Mouse (Mus musculus): Measurements from ENCODE around the gene Gpc5. TPM values are rescaled to one million over a fixed set of nuclear protein-coding genes. Genes with fewer than 3 reads are reported as not detected.
"Not testable (repeated sequence)": the region's sequence is repeated elsewhere in the genome, so short reads cannot be mapped to it uniquely, and the experiment has no call there.

Gpc5 gene
- polyA plus RNA-seq, 1 experiment from 2014 or later = 0.06 TPM

DNA sequence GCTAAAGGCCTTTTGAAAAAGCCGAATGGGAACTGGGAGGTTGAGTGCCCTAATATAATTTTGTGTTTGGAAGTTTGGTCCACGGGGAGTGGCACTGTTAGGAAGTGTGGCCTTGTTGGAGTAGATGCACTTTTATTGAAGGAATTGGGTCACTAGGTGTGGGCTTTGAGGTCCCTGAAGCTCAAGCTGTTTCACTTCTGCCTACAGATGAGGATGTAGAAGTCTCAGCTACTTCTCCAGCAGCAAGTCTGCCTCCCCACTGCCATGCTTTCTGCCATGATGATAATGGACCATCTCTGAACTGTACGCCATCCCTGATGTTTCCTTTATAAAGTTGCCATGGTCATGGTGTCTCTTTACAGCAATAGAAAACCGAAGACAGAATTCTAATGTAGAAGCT, 34.5 kb upstream of the Gpc5 start:
- Histone ChIP-seq H3K27me3 (no peaks in the 10 kb centered on the region), H3K4me2 (no peak overlapping the region), H3K4me3 (no peak overlapping the region), H3K9me3 (replicated peaks) (no peaks in the 10 kb centered on the region), H3K4me1 (replicated peaks) (no peaks in the 10 kb centered on the region), H3K9ac (no peak overlapping the region), H3K27ac (no peak overlapping the region), H3K36me3 (no peaks in the 10 kb centered on the region)
- ATAC-seq (replicated peaks; ENCODE audit: insufficient number of reproducible peaks, insufficient read depth, low FRiP score, low read depth) = no peak
- WGBS = 83% methylated on average over 4 of the region's 4 CpGs

DNA sequence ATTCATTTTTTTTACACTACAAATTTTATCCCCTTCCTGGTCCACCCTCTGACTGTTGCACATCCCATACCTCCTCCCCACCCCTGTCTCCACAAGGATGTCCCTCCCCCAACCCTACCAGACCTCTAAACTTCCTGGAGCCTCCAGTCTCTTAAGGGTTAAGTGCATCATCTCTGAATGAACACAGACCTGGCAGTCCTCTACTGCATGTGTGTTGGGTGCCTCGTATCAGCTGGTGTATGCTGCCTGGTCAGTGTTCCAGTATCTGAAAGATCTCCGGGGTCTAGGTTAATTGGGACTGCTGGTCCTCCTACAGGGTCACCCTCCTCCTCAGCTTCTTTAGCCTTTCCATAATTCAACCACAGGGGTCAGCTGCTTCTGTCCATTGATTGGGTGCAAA, 25.9 kb upstream of the Gpc5 start:
- not testable (repeated sequence) for H3K36me3 ChIP-seq; H3K9me3 ChIP-seq (replicated peaks)
- 52% methylated on average over 2 of the region's 2 CpGs for WGBS

DNA sequence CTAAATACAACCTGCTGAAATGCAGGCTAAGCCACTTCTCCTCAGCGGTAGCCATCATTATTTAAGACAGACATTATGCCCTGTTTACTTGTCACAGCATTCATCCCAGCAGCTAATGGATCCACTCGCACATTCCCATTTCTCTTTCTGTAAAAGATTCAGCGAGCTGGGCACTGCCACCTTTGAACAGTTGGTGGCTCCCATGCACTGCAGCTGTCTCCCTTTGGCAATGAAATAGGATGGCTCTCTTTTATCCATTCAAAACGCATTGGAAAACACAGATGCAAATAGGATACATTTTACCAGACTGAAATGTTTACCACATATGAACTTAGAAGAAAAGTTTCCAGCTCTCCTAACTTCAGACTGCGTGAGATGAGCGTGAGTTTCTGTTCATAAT, 21.5 kb upstream of the Gpc5 start:
- no peak for ATAC-seq (replicated peaks; ENCODE audit: insufficient number of reproducible peaks, insufficient read depth, low FRiP score, low read depth)
- 39% methylated on average over 6 of the region's 6 CpGs for WGBS

More for the DNA sequence above, 25.9 kb upstream of the Gpc5 start:
- not testable (repeated sequence) for H3K27ac ChIP-seq; H3K9ac ChIP-seq; H3K4me1 ChIP-seq (replicated peaks); H3K4me3 ChIP-seq; ATAC-seq (replicated peaks; ENCODE audit: insufficient number of reproducible peaks, insufficient read depth, low FRiP score, low read depth); H3K4me2 ChIP-seq; H3K27me3 ChIP-seq

DNA sequence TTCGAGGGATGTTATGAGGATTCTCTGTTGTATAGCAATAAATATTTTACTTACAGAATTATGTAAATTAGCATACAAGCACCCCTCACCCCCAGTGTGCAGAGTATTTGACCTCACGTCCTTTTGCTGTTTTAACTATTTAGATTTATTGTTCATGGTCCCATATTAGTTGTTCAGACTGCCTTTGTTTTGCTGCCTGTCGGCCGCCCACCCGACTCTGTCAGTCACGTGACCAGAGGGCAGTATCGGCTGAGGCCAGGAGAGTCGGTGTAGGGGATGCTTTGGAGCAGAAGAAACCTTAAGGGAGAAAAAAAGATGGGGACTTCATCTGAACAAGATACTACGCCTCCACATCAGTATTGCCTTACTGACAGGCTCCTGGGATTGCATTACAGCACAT, 14.7 kb upstream of the Gpc5 start:
- H3K36me3 ChIP-seq = no peaks in the 10 kb centered on the region
- WGBS = 49% methylated on average over 9 of the region's 9 CpGs
- H3K4me1 ChIP-seq (replicated peaks) = no peaks in the 10 kb centered on the region
- no peak overlapping the region for H3K4me3 ChIP-seq
- no peak for ATAC-seq (replicated peaks; ENCODE audit: insufficient number of reproducible peaks, insufficient read depth, low FRiP score, low read depth)
- H3K27ac ChIP-seq = no peak overlapping the region
- H3K4me2 ChIP-seq = no peak overlapping the region
- H3K9ac ChIP-seq = no peak overlapping the region
- no peaks in the 10 kb centered on the region for H3K27me3 ChIP-seq
- H3K9me3 ChIP-seq (replicated peaks) = no peaks in the 10 kb centered on the region

More for the DNA sequence above, 21.5 kb upstream of the Gpc5 start:
- Histone ChIP-seq H3K4me2 (no peak overlapping the region), H3K27me3 (no peaks in the 10 kb centered on the region), H3K36me3 (no peaks in the 10 kb centered on the region), H3K4me3 (no peak overlapping the region), H3K9ac (no peak overlapping the region), H3K4me1 (replicated peaks) (no peaks in the 10 kb centered on the region), H3K9me3 (replicated peaks) (no peaks in the 10 kb centered on the region), H3K27ac (no peak overlapping the region)

DNA sequence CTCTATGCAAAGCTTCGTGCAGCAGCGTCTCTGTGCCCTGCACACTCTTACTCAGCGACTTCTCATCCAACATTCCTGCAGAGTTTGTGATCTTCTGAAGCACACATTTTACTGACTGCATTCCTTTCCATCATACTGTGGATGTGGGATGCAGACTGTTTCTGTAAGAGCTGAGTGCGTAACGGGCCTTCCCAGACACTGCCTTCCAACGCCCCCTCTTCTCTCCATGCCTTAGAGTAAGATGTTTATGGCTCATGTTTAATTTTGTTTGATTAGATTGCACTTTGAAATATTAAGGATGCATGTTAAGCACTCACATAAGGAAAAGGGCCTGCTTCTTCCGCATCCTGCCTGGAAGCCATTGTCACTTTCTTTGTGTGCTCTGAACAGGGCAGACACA, 14.0 kb upstream of the Gpc5 start:
- ATAC-seq (replicated peaks; ENCODE audit: insufficient number of reproducible peaks, insufficient read depth, low FRiP score, low read depth) = no peak
- Histone ChIP-seq H3K4me2 (no peak overlapping the region), H3K27ac (no peak overlapping the region), H3K36me3 (no peaks in the 10 kb centered on the region), H3K9ac (no peak overlapping the region), H3K4me1 (replicated peaks) (no peaks in the 10 kb centered on the region), H3K27me3 (no peaks in the 10 kb centered on the region), H3K9me3 (replicated peaks) (no peaks in the 10 kb centered on the region), H3K4me3 (no peak overlapping the region)
- WGBS = 72% methylated on average over 7 of the region's 7 CpGs

DNA sequence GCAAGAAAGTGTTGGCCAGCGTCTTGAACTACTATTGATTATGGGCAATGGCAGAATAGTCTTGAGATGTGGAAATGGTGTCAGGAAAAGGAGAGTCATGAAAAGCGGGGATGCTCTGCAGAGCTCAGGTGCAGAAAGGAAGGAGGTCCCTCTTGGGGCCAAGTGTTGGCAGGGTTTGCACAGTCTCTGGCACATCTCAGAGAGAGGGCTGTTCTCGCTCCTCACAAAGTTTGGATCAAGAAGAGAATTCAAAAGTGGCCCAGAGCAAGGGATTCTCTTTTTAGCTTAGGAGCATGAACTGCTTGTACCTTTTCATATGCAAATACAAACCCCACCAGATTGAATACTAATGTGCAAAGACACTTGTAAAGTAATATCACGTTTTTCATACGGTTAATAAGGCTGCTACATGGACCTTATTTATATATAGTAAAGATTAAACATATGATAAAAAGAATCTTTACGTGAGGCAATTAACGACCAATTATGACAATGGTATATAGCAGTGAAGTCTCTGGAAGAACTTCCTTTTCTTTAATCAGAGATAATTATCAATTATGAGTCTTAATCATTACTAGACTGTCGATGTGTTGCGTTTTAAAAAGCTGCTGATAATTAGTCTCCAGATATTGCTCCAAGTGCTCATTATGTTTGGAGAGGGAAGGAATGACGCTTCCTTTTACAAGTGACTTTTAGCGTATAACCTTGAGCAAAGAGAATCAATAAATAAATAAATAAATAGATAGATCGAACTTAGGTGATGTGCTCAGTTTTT, 10.1 kb upstream of the Gpc5 start:
- H3K36me3 ChIP-seq = no peaks in the 10 kb centered on the region
- WGBS = 84% methylated on average over 12 of the region's 12 CpGs
- no peak overlapping the region for H3K4me2 ChIP-seq
- H3K4me1 ChIP-seq (replicated peaks) = no peaks in the 10 kb centered on the region
- no peaks in the 10 kb centered on the region for H3K9me3 ChIP-seq (replicated peaks)
- no peak for ATAC-seq (replicated peaks; ENCODE audit: insufficient number of reproducible peaks, insufficient read depth, low FRiP score, low read depth)
- H3K9ac ChIP-seq = no peak overlapping the region
- H3K4me3 ChIP-seq = no peak overlapping the region
- no peak overlapping the region for H3K27ac ChIP-seq
- H3K27me3 ChIP-seq = no peaks in the 10 kb centered on the region

DNA sequence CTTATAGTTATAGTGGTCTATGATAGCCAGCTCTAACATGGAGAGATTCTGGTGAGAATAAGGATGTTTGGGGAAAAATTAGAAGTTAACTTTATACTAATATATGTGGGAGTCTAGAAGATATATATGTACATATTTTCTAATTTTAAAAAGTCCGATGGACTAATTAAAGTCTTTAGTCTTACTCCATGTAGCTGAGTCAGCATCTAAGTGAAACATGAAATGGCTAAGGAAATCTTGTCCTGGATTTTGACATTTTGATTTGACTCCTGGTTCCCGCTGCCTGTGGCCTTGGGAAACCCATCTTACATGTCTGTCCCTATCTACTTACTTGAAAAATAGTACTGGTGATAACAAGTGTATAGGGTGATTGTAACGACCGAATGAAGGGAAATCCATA, 1.5 kb upstream of the Gpc5 start:
- no peak overlapping the region for H3K9ac ChIP-seq
- no peak overlapping the region for H3K27ac ChIP-seq
- no peak overlapping the region for H3K4me2 ChIP-seq
- no peak for ATAC-seq (replicated peaks; ENCODE audit: insufficient number of reproducible peaks, insufficient read depth, low FRiP score, low read depth)
- H3K36me3 ChIP-seq = no peaks in the 10 kb centered on the region
- H3K9me3 ChIP-seq (replicated peaks) = no peaks in the 10 kb centered on the region
- H3K4me3 ChIP-seq = no peak overlapping the region
- H3K27me3 ChIP-seq = peaks cover 39% of the 10 kb centered on the region
- 86% methylated on average over 4 of the region's 4 CpGs for WGBS
- peaks cover 12% of the 10 kb centered on the region for H3K4me1 ChIP-seq (replicated peaks)

DNA sequence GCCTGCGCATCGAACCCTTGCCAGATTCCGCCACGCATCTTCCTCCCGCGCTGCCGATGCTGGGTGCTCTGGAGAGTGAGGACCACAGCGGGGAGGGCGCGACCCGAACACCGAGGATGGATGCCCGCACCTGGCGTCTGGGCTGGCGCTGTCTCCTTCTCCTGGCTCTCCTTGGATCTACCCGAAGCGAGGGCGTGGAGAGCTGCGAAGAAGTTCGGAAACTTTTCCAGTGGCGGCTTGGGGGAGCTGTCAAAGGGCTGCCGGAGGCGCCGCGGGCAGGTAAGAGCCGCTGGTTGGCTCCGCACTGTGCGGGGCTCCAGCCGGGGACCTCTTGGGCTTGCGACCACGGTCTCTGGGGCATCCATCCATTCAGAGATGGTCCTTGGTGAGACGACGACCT, 495 bp downstream of the Gpc5 start:
- Histone ChIP-seq H3K4me1 (replicated peaks) (peaks cover 12% of the 10 kb centered on the region), H3K36me3 (no peaks in the 10 kb centered on the region), H3K27ac (no peak overlapping the region), H3K9ac (peak overlapping the region; percentile 50), H3K27me3 (peaks cover 39% of the 10 kb centered on the region), H3K4me2 (peak overlapping the region; percentile 98), H3K9me3 (replicated peaks) (no peaks in the 10 kb centered on the region), H3K4me3 (peak overlapping the region; percentile 75)
- under 1% methylated on average over 29 of the region's 33 CpGs for WGBS
- ATAC-seq (replicated peaks; ENCODE audit: insufficient number of reproducible peaks, insufficient read depth, low FRiP score, low read depth) = peak; percentile 41; the same call in 1 of the 2 replicates

DNA sequence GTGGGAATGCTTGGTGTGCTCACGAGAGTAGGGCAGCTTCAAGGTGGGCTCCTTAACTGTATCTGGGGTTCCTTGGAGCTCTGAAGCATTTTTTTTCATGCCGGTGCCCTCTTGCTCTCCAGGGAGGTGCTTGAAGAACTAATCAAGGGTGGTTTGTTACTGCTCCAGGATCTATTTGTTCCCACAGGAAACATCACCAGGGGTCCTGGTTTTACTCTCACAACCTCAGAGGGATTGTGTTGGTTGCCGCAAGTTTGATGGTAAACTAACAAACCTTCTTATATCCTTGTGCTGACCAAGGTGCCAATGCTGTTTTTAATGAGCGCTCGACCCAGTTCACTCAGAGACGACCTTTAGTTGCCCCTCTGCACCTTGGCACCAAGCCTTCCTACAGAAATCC, 937 bp downstream of the Gpc5 start:
- peaks cover 39% of the 10 kb centered on the region for H3K27me3 ChIP-seq

DNA sequence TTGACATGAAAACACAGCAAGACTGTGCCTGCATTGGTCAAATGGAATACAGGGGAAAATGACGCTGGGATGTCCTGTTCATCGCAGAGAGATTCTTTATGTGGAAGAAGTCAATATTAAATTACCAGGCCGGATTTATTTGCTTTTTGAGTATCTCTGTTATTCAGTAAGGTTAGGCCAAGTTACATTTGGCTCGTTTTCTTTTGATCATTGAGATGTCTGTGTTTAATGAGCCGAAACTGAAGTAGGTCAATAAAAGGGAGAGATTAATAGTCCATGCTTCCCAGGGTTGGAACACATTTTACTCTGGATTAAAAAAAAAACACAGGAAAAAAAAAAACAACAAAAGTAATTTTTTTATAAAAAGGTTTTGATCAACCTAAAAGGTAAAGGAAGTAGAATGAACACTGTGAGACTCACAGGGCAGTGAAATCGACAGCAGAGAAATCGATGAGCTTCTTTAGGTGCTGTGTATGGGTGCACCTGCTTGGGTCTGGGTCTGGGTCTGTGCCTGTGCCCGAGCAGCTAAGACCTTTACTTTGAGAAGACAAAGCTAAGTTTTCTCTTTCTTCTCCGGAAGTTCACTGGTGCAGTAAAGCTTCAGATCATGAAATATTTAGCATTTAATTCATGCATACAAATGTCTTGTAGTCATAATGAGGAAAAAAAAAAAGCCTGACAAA, 8.7 kb downstream of the Gpc5 start:
- WGBS = 80% methylated on average over 9 of the region's 9 CpGs
- H3K4me2 ChIP-seq = no peak overlapping the region
- no peaks in the 10 kb centered on the region for H3K4me1 ChIP-seq (replicated peaks)
- no peak overlapping the region for H3K9ac ChIP-seq
- no peaks in the 10 kb centered on the region for H3K27me3 ChIP-seq
- no peak overlapping the region for H3K4me3 ChIP-seq
- no peak overlapping the region for H3K27ac ChIP-seq
- H3K36me3 ChIP-seq = no peaks in the 10 kb centered on the region
- ATAC-seq (replicated peaks; ENCODE audit: insufficient number of reproducible peaks, insufficient read depth, low FRiP score, low read depth) = no peak
- H3K9me3 ChIP-seq (replicated peaks) = no peaks in the 10 kb centered on the region

More for the DNA sequence above, 937 bp downstream of the Gpc5 start:
- Histone ChIP-seq H3K9me3 (replicated peaks) (no peaks in the 10 kb centered on the region), H3K4me3 (peak overlapping the region; percentile 75), H3K36me3 (no peaks in the 10 kb centered on the region), H3K4me1 (replicated peaks) (peaks cover 12% of the 10 kb centered on the region), H3K9ac (no peak overlapping the region), H3K27ac (no peak overlapping the region), H3K4me2 (peak overlapping the region; percentile 98)
- 23% methylated on average over 6 of the region's 6 CpGs for WGBS
- ATAC-seq (replicated peaks; ENCODE audit: insufficient number of reproducible peaks, insufficient read depth, low FRiP score, low read depth) = no peak

DNA sequence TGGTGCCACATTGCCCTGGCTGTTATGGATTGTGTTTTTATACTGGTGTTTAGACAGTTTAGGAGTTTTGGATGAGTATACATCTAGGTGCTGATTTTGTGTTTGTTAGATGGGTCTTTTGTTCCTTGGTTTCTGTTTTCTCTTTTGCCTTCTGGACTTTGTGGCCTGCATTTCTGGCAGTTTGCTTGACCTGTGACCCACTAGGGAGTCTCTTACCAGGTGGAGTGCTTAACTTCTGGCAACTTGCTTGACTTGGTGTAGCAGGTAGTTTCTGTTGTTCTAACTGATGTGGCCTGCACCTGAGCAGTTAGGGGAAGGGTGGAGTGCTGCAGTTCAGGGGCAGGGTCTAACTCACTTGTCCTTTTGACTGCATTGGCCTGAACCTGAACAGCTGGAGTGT, 14.3 kb downstream of the Gpc5 start:
- Histone ChIP-seq H3K27ac (no peak overlapping the region), H3K27me3 (no peaks in the 10 kb centered on the region), H3K9ac (no peak overlapping the region), H3K4me3 (no peak overlapping the region), H3K4me1 (replicated peaks) (no peaks in the 10 kb centered on the region), H3K4me2 (no peak overlapping the region), H3K9me3 (replicated peaks) (no peaks in the 10 kb centered on the region), H3K36me3 (no peaks in the 10 kb centered on the region)
- ATAC-seq (replicated peaks; ENCODE audit: insufficient number of reproducible peaks, insufficient read depth, low FRiP score, low read depth) = no peak

DNA sequence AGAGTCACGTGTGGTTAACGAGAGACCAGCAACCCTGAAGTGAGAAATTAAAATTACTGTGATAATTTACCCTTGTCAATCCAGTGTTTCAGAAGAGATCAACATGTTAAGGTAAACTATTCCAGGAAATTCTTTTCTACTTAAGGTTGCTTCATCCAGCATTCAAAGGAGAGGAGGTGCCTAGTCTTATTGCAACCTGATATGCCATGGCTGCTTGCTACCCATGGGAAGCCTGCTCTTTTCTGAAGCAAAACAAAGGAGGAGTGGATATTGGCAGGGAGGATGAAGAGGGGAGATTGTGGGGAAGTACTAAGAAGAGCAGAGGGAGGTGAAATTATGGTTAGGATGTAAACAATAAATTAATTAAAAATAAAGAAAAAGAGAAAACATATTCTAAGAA, 15.5 kb downstream of the Gpc5 start:
- H3K9me3 ChIP-seq (replicated peaks) = no peaks in the 10 kb centered on the region
- 62% methylated on average over 2 of the region's 2 CpGs for WGBS
- ATAC-seq (replicated peaks; ENCODE audit: insufficient number of reproducible peaks, insufficient read depth, low FRiP score, low read depth) = no peak
- no peaks in the 10 kb centered on the region for H3K27me3 ChIP-seq
- H3K4me1 ChIP-seq (replicated peaks) = no peaks in the 10 kb centered on the region
- no peak overlapping the region for H3K27ac ChIP-seq
- H3K9ac ChIP-seq = no peak overlapping the region
- H3K4me3 ChIP-seq = no peak overlapping the region
- no peak overlapping the region for H3K4me2 ChIP-seq
- H3K36me3 ChIP-seq = no peaks in the 10 kb centered on the region
